ENCODE assay signal across 16 mouse cellular contexts in the genomic region with DNA sequence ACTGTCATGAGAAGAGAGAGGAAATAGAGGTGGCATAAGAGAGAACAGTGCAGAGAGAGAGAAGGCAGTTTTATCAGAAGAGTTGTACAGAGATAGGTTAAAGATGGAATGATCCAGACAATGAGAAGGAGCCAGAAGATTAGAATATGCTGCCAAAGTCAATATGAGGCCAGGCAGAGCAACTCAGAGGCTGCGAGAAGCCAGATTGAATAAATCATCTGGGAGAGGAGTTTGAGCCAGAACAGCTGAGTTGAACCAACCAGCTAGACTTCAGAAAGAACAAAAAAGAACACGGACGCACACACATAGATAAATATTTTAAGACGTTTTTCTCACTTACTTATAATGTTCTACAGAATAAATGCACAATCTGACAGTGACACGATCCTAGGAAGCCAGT.
"Had no signal": no experiment of that assay in that cellular context is flagged by ENCODE, and none has a peak within 500 bp of the region (broad histone marks: within the 10 kb centered on the region; RNA-seq: fewer than 3 reads in every experiment).

No protein-coding gene starts in this region.

- H3K36me3 ChIP-seq: liver, embryonic 15.5 days; lung, embryonic 15.5 days; midbrain, embryonic 13.5 days; midbrain, embryonic 15.5 days; neural tube, embryonic 12.5 days; stomach, embryonic 15.5 days had no signal

- H3K9ac ChIP-seq: liver, embryonic 15.5 days; liver, postnatal 0 days; lung, embryonic 15.5 days; midbrain, embryonic 13.5 days; midbrain, embryonic 15.5 days; neural tube, embryonic 12.5 days; stomach, embryonic 15.5 days had no signal

- H3K27me3 ChIP-seq: liver, embryonic 15.5 days; lung, embryonic 15.5 days; megakaryocyte, embryonic 14.5 days; midbrain, embryonic 13.5 days; midbrain, embryonic 15.5 days; neural tube, embryonic 12.5 days; stomach, embryonic 15.5 days had no signal

- H3K27ac ChIP-seq: liver, embryonic 15.5 days; lung, embryonic 15.5 days; macrophage; midbrain, embryonic 13.5 days; midbrain, embryonic 15.5 days; neural tube, embryonic 12.5 days; stomach, embryonic 15.5 days; stomach, postnatal 0 days had no signal

- H3K4me1 ChIP-seq: liver, embryonic 15.5 days; lung, embryonic 15.5 days; megakaryocyte, embryonic 14.5 days; midbrain, embryonic 13.5 days; midbrain, embryonic 15.5 days; neural tube, embryonic 12.5 days; stomach, embryonic 15.5 days had no signal

- H3K9me3 ChIP-seq: liver, embryonic 15.5 days; lung, embryonic 15.5 days; midbrain, embryonic 13.5 days; midbrain, embryonic 15.5 days; neural tube, embryonic 12.5 days; stomach, embryonic 15.5 days had no signal

- H3K4me2 ChIP-seq: liver, embryonic 15.5 days; lung, embryonic 15.5 days; midbrain, embryonic 11.5 days; midbrain, embryonic 13.5 days; midbrain, embryonic 15.5 days; neural tube, embryonic 12.5 days; stomach, embryonic 15.5 days had no signal

- DNase-seq: liver, postnatal 0 days; lung, postnatal 10 days; right cerebral cortex, postnatal 14 days; thymus, adult 2 months; thymus, postnatal 25 days; thymus, postnatal 4 days had no signal

- ATAC-seq: liver, postnatal 0 days; midbrain, embryonic 13.5 days; midbrain, embryonic 15.5 days had no signal

- H3K4me3 ChIP-seq: liver, embryonic 15.5 days; lung, embryonic 15.5 days; megakaryocyte, embryonic 14.5 days; midbrain, embryonic 13.5 days; midbrain, embryonic 15.5 days; neural tube, embryonic 12.5 days; stomach, embryonic 15.5 days had no signal
